Mouse (Mus musculus) liver, adult 2 months (tissue): Measurements from ENCODE around the gene Ccdc84.

Experiments
- CTCF ChIP-seq: fragments of 200-500 bp; IDR thresholded peaks from 2 replicates; pipeline ENCODE4 v1.5.1; 2011; ENCODE audit warnings: low read depth, low read length, control low read depth
- POLR2A ChIP-seq: fragments of 200-500 bp; IDR thresholded peaks from 2 replicates; pipeline ENCODE4 v1.6.1; 2011; ENCODE audit warnings: low read length, control low read depth; ENCODE audit not compliant: insufficient read depth; ENCODE audit errors: extremely low read depth

DNA sequence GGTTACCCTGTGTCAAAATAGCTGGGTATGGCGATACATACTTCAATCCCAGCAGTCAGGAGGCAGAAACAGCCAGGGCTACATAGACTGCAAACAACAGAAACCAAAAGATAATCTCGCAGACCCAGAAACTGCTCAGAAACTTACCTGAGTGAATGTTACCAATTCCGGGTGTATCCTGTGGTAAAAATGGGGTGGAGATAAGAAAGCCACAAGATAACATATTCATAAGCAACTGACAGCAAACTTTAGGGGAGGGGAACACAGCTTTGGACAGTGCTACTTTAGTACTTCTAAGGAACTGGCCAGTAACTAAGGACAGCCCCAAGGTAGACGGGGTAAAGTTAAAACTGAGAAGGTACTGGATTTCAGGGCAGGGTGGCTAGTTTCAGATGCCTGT, 6.1 kb downstream of the Ccdc84 start:
- TF ChIP-seq POLR2A (no peak), CTCF (no peak)
